Mouse (Mus musculus) ovary, postnatal 36 days (tissue): ENCODE results near the gene Gna15.

Source experiments
- DNase-seq: peaks from one replicate; pipeline ENCODE4 v3.0.0; 2022; ENCODE audit warnings: low spot score, mixed read lengths

Gna15 gene

GRCm38 (mm10) chr10:81523142-81523541, 883 bp downstream of the Gna15 start:
- DNase-seq: no peak

GRCm38 (mm10) chr10:81519978-81520365, 4.1 kb downstream of the Gna15 start:
- no peak for DNase-seq

GRCm38 (mm10) chr10:81519227-81519977, 4.6 kb downstream of the Gna15 start:
- no peak for DNase-seq

- DNase-seq: peak; percentile 63
These were observed 5.5 kb downstream of the Gna15 start for GRCm38 (mm10) chr10:81518546-81518945.

- DNase-seq: no peak
These were observed 6.8 kb downstream of the Gna15 start for GRCm38 (mm10) chr10:81517227-81517626.

- no peak for DNase-seq
These were observed 10.2 kb downstream of the Gna15 start for GRCm38 (mm10) chr10:81513798-81514197.

GRCm38 (mm10) chr10:81510246-81510810, 13.7 kb downstream of the Gna15 start:
- DNase-seq: no peak

- DNase-seq: no peak
These were observed 16.1 kb downstream of the Gna15 start for GRCm38 (mm10) chr10:81507691-81508489.

- DNase-seq: no peak
These were observed 16.9 kb downstream of the Gna15 start for GRCm38 (mm10) chr10:81507095-81507494.

GRCm38 (mm10) chr10:81505016-81505664, 18.9 kb downstream of the Gna15 start:
- DNase-seq: no peak

- DNase-seq: peak; percentile 83
These were observed 21.4 kb downstream of the Gna15 start for GRCm38 (mm10) chr10:81502658-81503057.

GRCm38 (mm10) chr10:81501863-81502262, 22.2 kb downstream of the Gna15 start:
- DNase-seq: no peak

- no peak for DNase-seq
These were observed 24.0 kb downstream of the Gna15 start, which contains the start of gene S1pr4 for GRCm38 (mm10) chr10:81500032-81500431. Gene S1pr4 (minus strand): TSS chr10:81500132.

- no peak for DNase-seq
These were observed 24.6 kb downstream of the Gna15 start for GRCm38 (mm10) chr10:81499250-81499901.

GRCm38 (mm10) chr10:81498316-81499249, 25.4 kb downstream of the Gna15 start:
- DNase-seq: no peak

- DNase-seq: no peak
These were observed 26.4 kb downstream of the Gna15 start for GRCm38 (mm10) chr10:81497401-81498270.

GRCm38 (mm10) chr10:81496969-81497368, 27.1 kb downstream of the Gna15 start:
- no peak for DNase-seq

- peak; percentile 97 for DNase-seq
These were observed 27.6 kb downstream of the Gna15 start, which contains the start of gene Ncln for GRCm38 (mm10) chr10:81496264-81496901. Gene Ncln (minus strand): TSS chr10:81496392.

- no peak for DNase-seq
These were observed 28.3 kb downstream of the Gna15 start for GRCm38 (mm10) chr10:81495616-81496263.
